Mouse (Mus musculus): Measurements from ENCODE around the gene 1600015I10Rik. TPM values are rescaled to one million over a fixed set of nuclear protein-coding genes. Genes with fewer than 3 reads are reported as not detected.

1600015I10Rik gene
- total and polyA plus RNA-seq, 3 experiments: 0.08 TPM; not detected in 2

- intact Hi-C loops (cut with DNase I): no loop called here
- whole genome bisulfite sequencing: 87% methylated on average over 17 of the region's 17 CpGs
These were observed 26.9 kb upstream of the 1600015I10Rik start for GRCm38 (mm10) chr6:48902511-48903406.

GRCm38 (mm10) chr6:48903437-48903836 is 26.3 kb upstream of the 1600015I10Rik start:
- Histone ChIP-seq H3K36me3 (ENCODE audit: control insufficient read depth, insufficient read depth, low read length) (no peaks in the 10 kb centered on the region), H3K4me1 (ENCODE audit: control insufficient read depth, insufficient read depth, low read length) (no peaks in the 10 kb centered on the region), H3K27ac (no peak overlapping the region), H3K9ac (ENCODE audit: low read depth, low read length) (no peak overlapping the region), H3K79me2 (replicated peaks; ENCODE audit: control insufficient read depth, insufficient read depth, low read length) (no peaks in the 10 kb centered on the region), H3K4me3 (no peak overlapping the region), H3K27me3 (ENCODE audit: control insufficient read depth, insufficient read depth, low read length) (no peaks in the 10 kb centered on the region)
- 83% methylated on average over 4 of the region's 4 CpGs for WGBS
- TF ChIP-seq POLR2A (IDR thresholded peaks at IDR 0.05; ENCODE audit: insufficient read depth, low read depth, low read length): no peak
- no peak for TF ChIP-seq EP300 (IDR thresholded peaks at IDR 0.05; ENCODE audit: insufficient read depth, low read depth, low read length)
- no peak for TF ChIP-seq CTCF (IDR thresholded peaks at IDR 0.05)
- no peak for DNase-seq
- intact Hi-C loops (cut with DNase I): no loop called here

More at GRCm38 (mm10) chr6:48902511-48903406, 26.9 kb upstream of the 1600015I10Rik start:
- H3K27me3 ChIP-seq (ENCODE audit: control insufficient read depth, insufficient read depth, low read length): no peaks in the 10 kb centered on the region
- DNase-seq: no peak
- no peak overlapping the region for H3K4me3 ChIP-seq
- TF ChIP-seq CTCF (IDR thresholded peaks at IDR 0.05) (no peak), POLR2A (IDR thresholded peaks at IDR 0.05; ENCODE audit: insufficient read depth, low read depth, low read length) (no peak), EP300 (IDR thresholded peaks at IDR 0.05; ENCODE audit: insufficient read depth, low read depth, low read length) (no peak)
- no peaks in the 10 kb centered on the region for H3K4me1 ChIP-seq (ENCODE audit: control insufficient read depth, insufficient read depth, low read length)
- no peaks in the 10 kb centered on the region for H3K79me2 ChIP-seq (replicated peaks; ENCODE audit: control insufficient read depth, insufficient read depth, low read length)
- no peak overlapping the region for H3K27ac ChIP-seq
- no peaks in the 10 kb centered on the region for H3K36me3 ChIP-seq (ENCODE audit: control insufficient read depth, insufficient read depth, low read length)
- H3K9ac ChIP-seq (ENCODE audit: low read depth, low read length): no peak overlapping the region

GRCm38 (mm10) chr6:48905606-48906005 is 24.1 kb upstream of the 1600015I10Rik start:
- H3K36me3 ChIP-seq (ENCODE audit: control insufficient read depth, insufficient read depth, low read length): no peaks in the 10 kb centered on the region
- no peaks in the 10 kb centered on the region for H3K79me2 ChIP-seq (replicated peaks; ENCODE audit: control insufficient read depth, insufficient read depth, low read length)
- TF ChIP-seq POLR2A (IDR thresholded peaks at IDR 0.05; ENCODE audit: insufficient read depth, low read depth, low read length) (no peak), EP300 (IDR thresholded peaks at IDR 0.05; ENCODE audit: insufficient read depth, low read depth, low read length) (no peak), CTCF (IDR thresholded peaks at IDR 0.05) (no peak)
- no peak for DNase-seq
- H3K9ac ChIP-seq (ENCODE audit: low read depth, low read length): no peak overlapping the region
- no peaks in the 10 kb centered on the region for H3K27me3 ChIP-seq (ENCODE audit: control insufficient read depth, insufficient read depth, low read length)
- H3K4me3 ChIP-seq: no peak overlapping the region
- intact Hi-C loops (cut with DNase I): no loop called here
- no peaks in the 10 kb centered on the region for H3K4me1 ChIP-seq (ENCODE audit: control insufficient read depth, insufficient read depth, low read length)
- 80% methylated on average over 13 of the region's 13 CpGs for WGBS
- no peak overlapping the region for H3K27ac ChIP-seq

DNA sequence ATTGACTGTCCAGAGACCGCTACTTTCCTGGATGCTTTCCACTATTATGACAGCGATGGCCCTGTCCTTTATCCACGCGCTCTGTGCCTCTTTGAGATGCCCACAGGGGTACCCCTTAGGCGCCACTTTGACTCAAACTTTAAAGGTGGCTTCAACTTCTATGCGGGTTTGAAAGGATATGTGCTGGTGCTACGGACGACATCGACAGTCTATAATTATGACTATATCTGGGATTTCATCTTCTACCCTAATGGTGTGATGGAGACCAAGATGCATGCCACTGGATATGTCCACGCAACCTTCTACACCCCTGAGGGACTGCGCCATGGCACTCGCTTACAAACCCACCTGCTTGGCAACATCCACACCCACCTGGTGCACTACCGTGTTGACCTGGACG is 23.3 kb upstream of the 1600015I10Rik start:
- no peaks in the 10 kb centered on the region for H3K27me3 ChIP-seq (ENCODE audit: control insufficient read depth, insufficient read depth, low read length)

GRCm38 (mm10) chr6:48909229-48909628 is 20.5 kb upstream of the 1600015I10Rik start:
- Histone ChIP-seq H3K4me3 (no peak overlapping the region), H3K36me3 (ENCODE audit: control insufficient read depth, insufficient read depth, low read length) (no peaks in the 10 kb centered on the region), H3K4me1 (ENCODE audit: control insufficient read depth, insufficient read depth, low read length) (no peaks in the 10 kb centered on the region), H3K27me3 (ENCODE audit: control insufficient read depth, insufficient read depth, low read length) (no peaks in the 10 kb centered on the region), H3K79me2 (replicated peaks; ENCODE audit: control insufficient read depth, insufficient read depth, low read length) (no peaks in the 10 kb centered on the region), H3K27ac (no peak overlapping the region), H3K9ac (ENCODE audit: low read depth, low read length) (no peak overlapping the region)
- TF ChIP-seq POLR2A (IDR thresholded peaks at IDR 0.05; ENCODE audit: insufficient read depth, low read depth, low read length) (no peak), EP300 (IDR thresholded peaks at IDR 0.05; ENCODE audit: insufficient read depth, low read depth, low read length) (no peak), CTCF (IDR thresholded peaks at IDR 0.05) (no peak)
- 76% methylated on average over 1 of the region's 1 CpGs for WGBS
- intact Hi-C loops (cut with DNase I): no loop called here
- no peak for DNase-seq

More for the DNA sequence above, 23.3 kb upstream of the 1600015I10Rik start:
- 95% methylated on average over 14 of the region's 14 CpGs for WGBS
- no peak for TF ChIP-seq CTCF (IDR thresholded peaks at IDR 0.05)
- TF ChIP-seq POLR2A (IDR thresholded peaks at IDR 0.05; ENCODE audit: insufficient read depth, low read depth, low read length): no peak
- TF ChIP-seq EP300 (IDR thresholded peaks at IDR 0.05; ENCODE audit: insufficient read depth, low read depth, low read length): no peak
- Histone ChIP-seq H3K27ac (no peak overlapping the region), H3K4me3 (no peak overlapping the region), H3K79me2 (replicated peaks; ENCODE audit: control insufficient read depth, insufficient read depth, low read length) (no peaks in the 10 kb centered on the region), H3K36me3 (ENCODE audit: control insufficient read depth, insufficient read depth, low read length) (no peaks in the 10 kb centered on the region), H3K4me1 (ENCODE audit: control insufficient read depth, insufficient read depth, low read length) (no peaks in the 10 kb centered on the region), H3K9ac (ENCODE audit: low read depth, low read length) (no peak overlapping the region)
- no peak for DNase-seq
- intact Hi-C loops (cut with DNase I): no loop called here

DNA sequence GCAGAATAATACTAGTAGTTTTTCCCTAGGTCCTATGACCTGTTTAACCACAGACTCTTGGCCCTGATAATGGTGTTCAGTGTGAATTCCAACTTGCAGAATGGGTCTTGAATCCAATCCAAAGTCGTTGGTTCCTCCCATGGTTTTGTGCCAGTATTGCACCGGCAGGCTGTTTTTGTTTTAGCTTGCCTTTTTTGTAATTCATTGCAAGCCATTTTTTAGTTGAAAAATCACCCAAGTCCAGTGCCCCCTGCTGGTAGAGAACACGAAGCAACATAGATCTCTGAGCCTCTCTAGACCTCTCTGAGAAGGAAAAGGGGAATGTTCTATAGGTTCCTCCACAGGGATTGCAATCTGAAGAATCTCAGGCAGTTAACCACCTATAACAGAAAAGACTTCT is 17.7 kb upstream of the 1600015I10Rik start:
- WGBS: 24% methylated on average over 3 of the region's 3 CpGs
- Histone ChIP-seq H3K36me3 (ENCODE audit: control insufficient read depth, insufficient read depth, low read length) (no peaks in the 10 kb centered on the region), H3K79me2 (replicated peaks; ENCODE audit: control insufficient read depth, insufficient read depth, low read length) (no peaks in the 10 kb centered on the region), H3K27ac (no peak overlapping the region), H3K27me3 (ENCODE audit: control insufficient read depth, insufficient read depth, low read length) (no peaks in the 10 kb centered on the region), H3K4me1 (ENCODE audit: control insufficient read depth, insufficient read depth, low read length) (no peaks in the 10 kb centered on the region), H3K9ac (ENCODE audit: low read depth, low read length) (no peak overlapping the region), H3K4me3 (no peak overlapping the region)
- no peak for DNase-seq
- intact Hi-C loops (cut with DNase I): no loop called here
- no peak for TF ChIP-seq POLR2A (IDR thresholded peaks at IDR 0.05; ENCODE audit: insufficient read depth, low read depth, low read length)
- TF ChIP-seq CTCF (IDR thresholded peaks at IDR 0.05): peak; percentile 63
